Mouse (Mus musculus) heart, postnatal 0 days (tissue): ENCODE measurements around the gene Med27. TPM values are rescaled to one million over a fixed set of nuclear protein-coding genes. Genes with fewer than 3 reads are reported as not detected.

ENCODE experiments used
- ATAC-seq: fragments of 200-750 bp; cut with Nextera tagmentation; 2 replicates; pipeline ENCODE4 v1.8.0; 2017; ENCODE audit warnings: low read depth, moderate number of reproducible peaks, moderate library complexity; ENCODE audit not compliant: insufficient read depth
- DNase-seq: peaks from one replicate; pipeline ENCODE4 v3.0.0-alpha.2; 2016; ENCODE audit warnings: low spot score
- H3K27ac ChIP-seq: fragments of 300-500 bp; sonication (generic); 2 replicates; pipeline ENCODE4 v1.5.1; 2014; ENCODE audit warnings: low read depth, mild to moderate bottlenecking
- H3K27me3 ChIP-seq: fragments of 300-500 bp; sonication (generic); 2 replicates; pipeline ENCODE4 v1.6.1; 2014; ENCODE audit warnings: low read length, mixed read lengths; ENCODE audit not compliant: control insufficient read depth, insufficient read depth
- H3K36me3 ChIP-seq: fragments of 300-500 bp; sonication (generic); replicated peaks from 2 replicates; pipeline ENCODE4 v1.6.1; 2014; ENCODE audit warnings: low read length, mixed read lengths; ENCODE audit not compliant: control insufficient read depth, insufficient read depth
- H3K4me1 ChIP-seq: fragments of 300-500 bp; sonication (generic); 2 replicates; pipeline ENCODE4 v1.6.1; 2014; ENCODE audit warnings: antibody characterized with exemption; ENCODE audit not compliant: control insufficient read depth, insufficient read depth
- H3K4me2 ChIP-seq: fragments of 300-500 bp; sonication (generic); 2 replicates; pipeline ENCODE4 v1.6.1; 2014; ENCODE audit warnings: low read depth, mild to moderate bottlenecking, low read length, moderate library complexity
- H3K4me3 ChIP-seq: fragments of 300-500 bp; sonication (generic); 2 replicates; pipeline ENCODE4 v1.5.1; 2014; ENCODE audit warnings: low read depth, low read length
- H3K9ac ChIP-seq: fragments of 300-500 bp; sonication (generic); replicated peaks from 2 replicates; pipeline ENCODE4 v1.6.1; 2014; ENCODE audit warnings: low read depth, low read length, mixed read lengths
- H3K9me3 ChIP-seq: fragments of 300-500 bp; sonication (generic); replicated peaks from 2 replicates; pipeline ENCODE4 v1.6.1; 2016; ENCODE audit warnings: low read length; ENCODE audit not compliant: control insufficient read depth
- CTCF ChIP-seq: IDR thresholded peaks from 2 replicates; pipeline ENCODE4 v1.5.1; 2016; ENCODE audit warnings: antibody characterized with exemption, control low read depth, low read depth
- EP300 ChIP-seq: IDR thresholded peaks from 2 replicates; pipeline ENCODE4 v1.6.1; 2016; ENCODE audit warnings: antibody characterized with exemption, low read depth
- WGBS: fragments of 180-500 bp; shearing (Covaris S2); extraction: QIAGEN DNeasy Blood & Tissue Kit; methylation state at CpG from one replicate; pipeline ENCODE4 v1.1.7; 2014; 5-methylcytosine and 5-hydroxymethylcytosine counted together
- polyA plus RNA-seq: library from polyadenylated mRNA; unstranded; fragments of >200 nt; fragmentation: Nextera tagmentation; extraction: Ambion mirVana; gene quantifications from 2 replicates; pipeline ENCODE4 v1.2.1, GENCODE M21; 2015
- total RNA-seq: library from RNA; depleted of rRNA; stranded (reverse); fragments of >200 nt; gene quantifications from 2 replicates; pipeline ENCODE4 v1.2.3, GENCODE M21; 2014; ENCODE audit warnings: low replicate concordance

Med27 gene
- total and polyA plus RNA-seq, 2 experiments from 2014 or later, result 26.6 to 52.6 TPM

- TF ChIP-seq CTCF (no peak), EP300 (no peak)
- Histone ChIP-seq H3K4me1 (peaks cover 16% of the 10 kb centered on the region), H3K27ac (no peak overlapping the region), H3K27me3 (no peaks in the 10 kb centered on the region), H3K36me3 (no peaks in the 10 kb centered on the region), H3K4me2 (no peak overlapping the region), H3K9ac (no peak overlapping the region), H3K9me3 (no peaks in the 10 kb centered on the region), H3K4me3 (no peak overlapping the region)
- DNase-seq, result no peak
- ATAC-seq, result no peak
These were observed 95.7 kb downstream of the Med27 start for GRCm38 (mm10) chr2:29442275-29442674.

- no peak for ATAC-seq
- Histone ChIP-seq H3K4me3 (no peak overlapping the region), H3K9ac (no peak overlapping the region), H3K27me3 (no peaks in the 10 kb centered on the region), H3K4me1 (peaks cover 9% of the 10 kb centered on the region), H3K9me3 (no peaks in the 10 kb centered on the region), H3K27ac (no peak overlapping the region), H3K4me2 (no peak overlapping the region), H3K36me3 (no peaks in the 10 kb centered on the region)
- no peak for DNase-seq
- WGBS, result 86% methylated on average over 2 of the region's 2 CpGs
- no peak for TF ChIP-seq EP300
- TF ChIP-seq CTCF, result no peak
These were observed 97.1 kb downstream of the Med27 start for GRCm38 (mm10) chr2:29443626-29444217.

GRCm38 (mm10) chr2:29448476-29449002 lies 101.9 kb downstream of the Med27 start:
- TF ChIP-seq EP300, result no peak
- TF ChIP-seq CTCF, result no peak
- no peaks in the 10 kb centered on the region for H3K4me1 ChIP-seq
- no peak overlapping the region for H3K9ac ChIP-seq
- no peaks in the 10 kb centered on the region for H3K36me3 ChIP-seq
- H3K9me3 ChIP-seq, result no peaks in the 10 kb centered on the region
- H3K4me2 ChIP-seq, result no peak overlapping the region
- DNase-seq (no peak), ATAC-seq (no peak)
- no peaks in the 10 kb centered on the region for H3K27me3 ChIP-seq
- no peak overlapping the region for H3K27ac ChIP-seq
- H3K4me3 ChIP-seq, result no peak overlapping the region
- 75% methylated on average over 7 of the region's 7 CpGs for WGBS

GRCm38 (mm10) chr2:29451368-29451999 lies 104.9 kb downstream of the Med27 start:
- ATAC-seq (no peak), DNase-seq (no peak)
- H3K36me3 ChIP-seq, result no peaks in the 10 kb centered on the region
- 87% methylated on average over 14 of the region's 14 CpGs for whole genome bisulfite sequencing
- TF ChIP-seq EP300 (no peak), CTCF (no peak)
- no peaks in the 10 kb centered on the region for H3K9me3 ChIP-seq
- no peak overlapping the region for H3K4me2 ChIP-seq
- no peaks in the 10 kb centered on the region for H3K27me3 ChIP-seq
- no peak overlapping the region for H3K27ac ChIP-seq
- no peaks in the 10 kb centered on the region for H3K4me1 ChIP-seq
- H3K9ac ChIP-seq, result no peak overlapping the region
- no peak overlapping the region for H3K4me3 ChIP-seq

GRCm38 (mm10) chr2:29453376-29453775 lies 106.8 kb downstream of the Med27 start:
- Histone ChIP-seq H3K4me3 (no peak overlapping the region), H3K36me3 (no peaks in the 10 kb centered on the region), H3K9ac (no peak overlapping the region), H3K27ac (no peak overlapping the region), H3K4me1 (no peaks in the 10 kb centered on the region), H3K27me3 (no peaks in the 10 kb centered on the region), H3K4me2 (no peak overlapping the region), H3K9me3 (no peaks in the 10 kb centered on the region)
- 78% methylated on average over 4 of the region's 4 CpGs for WGBS
- no peak for TF ChIP-seq EP300
- no peak for TF ChIP-seq CTCF
- ATAC-seq (no peak), DNase-seq (no peak)
